Mouse (Mus musculus) frontal cortex, postnatal 10 days (tissue): ENCODE data around the gene Foxc2.
"Not testable (repeated sequence)": the region's sequence is repeated elsewhere in the genome, so short reads cannot be mapped to it uniquely, and the experiment has no call there.

Experiments
- DNase-seq, 2 experiments: peaks; one replicate each; pipeline ENCODE4 v3.0.0; 2022; ENCODE audit warnings: low spot score in 2 of 2, mixed read lengths in 1 of 2

The Foxc2 gene

DNA sequence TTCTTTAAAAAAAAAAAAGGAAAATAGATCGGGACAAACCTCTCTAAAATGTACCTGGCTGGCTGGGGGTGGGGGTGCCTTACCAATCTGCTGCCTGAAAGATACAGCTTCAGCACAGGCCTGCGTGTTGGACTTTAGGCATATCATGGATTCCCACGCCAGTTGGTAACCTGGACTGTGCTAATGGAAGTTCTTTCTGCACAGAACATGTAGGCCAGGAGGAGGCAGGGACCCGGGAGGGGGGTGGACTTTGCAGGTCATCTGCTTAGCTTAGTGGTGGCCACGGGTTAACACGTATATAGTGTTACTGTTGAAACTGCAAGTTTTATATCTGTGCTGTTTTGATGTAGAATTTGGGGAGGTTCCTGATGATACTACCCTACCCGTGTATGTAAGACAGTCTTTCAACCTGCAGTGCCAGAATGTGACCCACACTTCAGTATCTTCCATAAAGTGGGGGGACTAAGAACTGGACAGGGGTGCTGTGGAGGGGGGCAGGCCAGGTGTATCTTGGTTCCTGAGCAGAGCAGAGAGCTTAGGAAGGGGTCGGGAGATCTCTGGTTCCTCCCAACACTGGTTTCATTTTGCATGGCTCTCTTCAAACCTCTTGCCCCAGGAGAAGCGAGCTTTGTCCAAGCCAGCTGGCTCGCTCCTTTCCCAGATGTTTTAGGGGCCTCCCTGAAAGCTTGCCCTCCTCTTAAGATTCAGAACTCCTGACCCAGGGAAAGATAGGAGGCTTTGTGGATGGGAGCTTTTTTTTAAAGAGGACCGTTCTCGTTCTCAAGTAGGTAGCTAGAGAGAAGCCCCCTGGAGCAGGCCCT is 3.9 kb downstream of the Foxc2 start:
- no peak for DNase-seq

DNA sequence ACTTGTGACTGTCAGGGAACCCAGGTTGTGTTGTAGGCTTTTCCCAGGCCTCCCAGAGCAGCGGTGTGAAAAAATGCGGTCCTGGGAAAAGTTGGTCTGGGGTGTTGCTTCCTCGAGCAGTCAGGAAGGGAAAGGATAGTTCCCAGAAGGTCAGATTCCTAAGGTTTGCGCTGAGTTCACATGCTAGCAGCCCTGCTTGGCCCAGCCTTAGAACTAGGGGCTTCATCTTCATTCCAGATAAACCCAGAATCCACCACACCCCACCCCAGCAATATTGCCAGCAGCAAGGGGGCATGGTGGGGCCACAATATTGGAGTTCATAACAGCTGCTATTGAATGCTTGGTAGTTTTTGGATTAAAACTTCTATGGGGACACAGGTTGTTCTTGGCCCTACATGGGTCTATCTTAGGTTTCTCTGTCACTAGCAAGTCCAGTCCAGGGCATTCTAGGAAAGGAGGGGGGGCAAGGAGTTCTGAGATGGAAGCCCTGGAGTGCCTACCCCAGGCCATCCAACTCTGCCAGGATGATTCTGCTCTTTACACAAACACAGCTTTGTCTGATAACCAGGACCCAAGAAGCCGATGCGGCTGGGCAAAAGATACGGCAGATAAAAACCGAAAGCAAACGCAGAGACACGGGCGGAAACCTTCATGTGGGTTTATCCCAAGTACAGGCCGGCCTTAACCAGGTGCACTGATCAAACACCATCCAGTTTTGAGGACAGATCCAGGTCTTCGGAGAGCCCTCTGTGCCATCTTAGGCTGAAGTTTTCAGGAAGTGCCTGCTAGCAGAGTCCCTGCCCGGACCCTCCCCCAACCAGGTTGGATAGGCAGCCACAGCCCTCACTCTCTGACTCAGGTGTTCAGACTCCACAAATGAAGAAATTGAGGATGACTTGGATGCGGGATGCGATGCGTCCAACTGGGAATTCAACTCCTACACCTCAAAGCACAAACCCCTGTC is 4.8 kb downstream of the Foxc2 start:
- no peak for DNase-seq

DNA sequence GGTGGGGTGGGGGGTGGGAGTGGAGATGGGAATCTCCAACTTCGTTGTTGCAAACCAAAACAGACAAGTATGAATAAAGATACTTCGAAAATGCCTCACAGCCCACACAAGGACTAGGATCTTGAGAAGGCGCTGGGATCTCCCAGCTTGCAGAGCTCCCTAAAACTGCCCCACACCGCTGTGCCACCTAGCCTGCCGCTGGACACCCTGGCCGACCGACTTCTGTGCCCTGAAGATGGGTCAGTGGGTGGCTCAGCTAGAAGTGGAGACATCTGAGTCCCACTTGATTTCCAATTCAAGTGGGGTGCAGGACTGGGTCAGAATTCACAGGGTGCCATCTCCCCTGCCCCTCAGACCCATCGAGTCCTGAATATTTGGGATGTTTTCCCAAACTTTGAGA is 5.7 kb downstream of the Foxc2 start:
- DNase-seq: no peak

DNA sequence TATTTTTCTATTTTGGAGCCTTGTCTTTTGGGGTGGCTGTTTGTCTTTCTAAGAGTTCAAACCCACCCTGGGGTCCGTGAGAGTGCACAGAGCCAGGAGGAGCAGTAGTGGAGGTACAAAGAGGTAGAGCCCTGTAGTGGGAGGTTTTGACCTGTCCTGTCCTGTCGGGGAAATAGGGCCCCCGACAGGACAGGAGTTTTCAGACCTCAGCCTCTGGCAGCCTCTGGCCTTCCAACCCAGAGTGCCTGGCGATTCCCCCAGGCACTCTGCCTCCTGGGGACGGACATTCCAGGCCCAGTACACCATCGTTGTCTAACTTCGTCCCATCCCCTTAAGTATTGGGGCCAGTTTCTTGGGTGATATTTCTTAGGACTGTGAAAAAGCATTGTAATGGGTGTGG is 6.4 kb downstream of the Foxc2 start:
- no peak for DNase-seq

DNA sequence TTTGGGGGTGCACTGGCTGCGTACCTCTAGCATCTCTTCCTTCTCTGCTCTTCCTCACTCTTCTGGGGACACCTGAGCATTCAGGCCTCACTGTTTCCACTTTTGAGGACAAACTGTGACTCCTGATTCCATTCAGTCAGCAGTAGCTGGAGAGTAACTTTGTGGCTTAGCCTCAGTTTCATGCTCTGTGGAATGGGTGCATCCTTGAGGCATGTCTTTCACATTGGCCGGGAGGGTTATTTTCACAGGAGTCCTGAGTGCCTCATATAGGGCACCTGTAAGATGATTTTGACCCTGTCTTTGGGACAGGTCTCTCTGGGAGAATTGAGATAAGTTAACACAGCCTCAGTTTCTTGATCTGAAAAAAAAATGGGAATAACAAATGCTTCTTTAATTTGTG is 7.1 kb downstream of the Foxc2 start:
- no peak for DNase-seq

DNA sequence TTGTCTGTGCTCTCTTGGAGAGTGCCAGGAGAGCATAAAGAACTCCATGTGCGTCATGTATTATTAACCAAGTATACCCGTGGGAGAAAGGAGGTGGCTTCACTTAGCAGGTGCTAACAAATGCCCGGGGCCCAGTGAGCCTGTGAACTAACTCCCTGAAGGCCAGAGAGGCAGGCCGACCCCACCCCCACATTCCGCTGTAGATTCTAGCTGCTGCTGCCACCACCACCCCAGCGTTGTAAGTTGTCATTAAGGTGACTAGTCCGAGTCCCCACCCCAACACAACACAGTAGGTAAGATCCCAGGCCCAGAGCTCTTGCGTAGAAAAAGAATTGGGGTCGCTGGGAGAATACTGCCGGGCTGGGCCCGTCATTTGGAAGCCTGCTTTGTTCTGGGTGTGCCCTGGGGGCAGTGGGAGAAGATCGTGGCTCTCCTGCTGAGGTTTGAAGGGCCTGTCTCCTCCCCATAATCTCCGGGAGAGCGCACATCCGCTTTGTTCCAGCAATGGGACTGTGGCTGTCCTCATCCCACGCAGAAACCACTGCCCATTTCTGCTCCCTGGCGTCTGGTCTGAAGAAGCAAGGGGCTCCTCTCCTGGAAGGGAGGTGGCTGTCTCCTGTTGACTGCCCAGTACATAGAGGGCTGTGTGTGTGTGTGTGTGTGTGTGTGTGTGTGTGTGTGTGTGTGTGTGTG is 8.7 kb downstream of the Foxc2 start:
- no peak for DNase-seq

DNA sequence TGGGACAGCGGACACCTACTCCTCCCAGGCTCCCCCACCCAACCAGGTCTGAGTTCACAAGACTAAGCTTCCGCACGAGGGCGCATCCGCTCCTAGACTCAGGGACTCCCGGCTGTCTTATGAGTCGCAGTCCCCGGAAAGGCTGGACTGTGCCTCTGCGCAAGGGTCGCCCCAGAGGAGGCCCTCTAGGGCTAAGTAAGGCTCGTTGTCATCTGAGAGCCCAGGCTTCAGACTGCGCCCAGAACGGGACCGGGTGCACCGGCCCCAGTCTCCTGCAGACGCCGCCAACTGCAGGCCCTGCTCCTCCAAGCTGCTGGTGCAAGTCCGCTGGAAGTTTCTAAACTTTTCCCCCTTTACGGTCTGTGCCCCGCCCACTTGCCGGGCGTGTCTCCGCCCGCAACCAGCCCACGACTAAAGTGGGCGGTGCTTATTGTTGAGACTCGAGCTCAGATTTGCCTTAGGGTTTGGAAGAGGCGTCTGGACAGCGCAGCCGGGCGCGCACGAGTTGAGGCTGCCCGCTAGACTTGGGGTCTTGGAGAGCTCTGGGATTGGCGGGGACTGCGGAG is 9.4 kb downstream of the Foxc2 start:
- peak in 1 of 2 experiments; percentile 57 for DNase-seq

DNA sequence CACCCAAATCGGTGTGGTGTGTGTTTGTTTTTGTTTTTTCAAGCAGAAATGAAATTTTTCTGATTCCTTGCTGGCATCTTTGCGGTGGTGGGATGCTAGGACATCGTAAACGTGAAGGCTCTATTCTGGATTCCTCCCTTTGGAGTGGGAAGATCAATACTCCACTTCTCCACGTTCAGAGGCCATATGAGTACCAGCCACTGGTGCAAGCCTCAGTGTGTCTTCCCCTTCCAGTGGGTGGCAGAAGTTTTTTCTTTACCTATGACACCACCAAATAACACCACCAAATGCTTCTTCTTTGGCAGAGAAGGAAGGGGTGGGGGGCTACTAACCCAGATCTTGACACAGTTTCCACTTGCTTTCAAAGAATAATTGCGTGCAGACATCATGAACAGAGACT is 10.2 kb downstream of the Foxc2 start:
- DNase-seq: no peak

DNA sequence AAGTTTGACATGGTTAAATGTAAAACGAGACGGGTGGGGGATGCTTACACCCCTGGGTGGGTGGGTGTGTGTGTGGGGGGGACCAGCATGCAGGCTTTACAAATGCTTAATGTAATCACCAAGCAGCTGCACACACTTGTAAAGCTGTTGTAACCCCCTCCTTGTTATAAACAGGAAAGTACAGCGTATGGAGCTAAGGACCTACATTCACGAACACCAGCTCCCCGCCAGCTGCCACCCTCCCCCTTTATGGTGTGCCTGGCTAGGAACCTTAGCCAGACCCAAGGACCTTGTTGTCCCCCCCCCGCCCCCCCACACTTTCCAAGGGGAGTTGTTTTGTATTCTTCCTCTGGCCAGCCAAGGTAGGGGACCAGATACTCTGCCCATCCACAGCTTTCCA is 10.7 kb downstream of the Foxc2 start:
- no peak for DNase-seq

DNA sequence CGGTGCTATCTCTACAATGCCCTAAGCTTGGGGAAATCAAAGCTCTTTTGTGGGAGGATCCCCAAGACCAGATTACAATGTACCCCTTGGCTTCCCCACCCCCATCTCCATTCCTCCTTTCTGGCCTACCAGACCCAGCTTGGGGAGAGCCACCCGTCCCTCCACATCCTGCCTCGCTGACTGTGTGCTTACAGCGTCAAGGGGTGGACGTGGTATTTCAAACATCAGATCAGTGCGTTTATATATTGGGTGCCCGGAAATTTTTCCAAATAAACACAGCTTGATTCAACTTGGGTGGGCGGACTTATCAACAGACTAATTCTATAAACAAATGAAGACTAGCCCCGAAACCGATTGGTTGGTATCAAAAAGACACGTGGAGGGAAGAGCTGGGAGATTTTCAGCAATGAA is 11.3 kb downstream of the Foxc2 start:
- DNase-seq: no peak

DNA sequence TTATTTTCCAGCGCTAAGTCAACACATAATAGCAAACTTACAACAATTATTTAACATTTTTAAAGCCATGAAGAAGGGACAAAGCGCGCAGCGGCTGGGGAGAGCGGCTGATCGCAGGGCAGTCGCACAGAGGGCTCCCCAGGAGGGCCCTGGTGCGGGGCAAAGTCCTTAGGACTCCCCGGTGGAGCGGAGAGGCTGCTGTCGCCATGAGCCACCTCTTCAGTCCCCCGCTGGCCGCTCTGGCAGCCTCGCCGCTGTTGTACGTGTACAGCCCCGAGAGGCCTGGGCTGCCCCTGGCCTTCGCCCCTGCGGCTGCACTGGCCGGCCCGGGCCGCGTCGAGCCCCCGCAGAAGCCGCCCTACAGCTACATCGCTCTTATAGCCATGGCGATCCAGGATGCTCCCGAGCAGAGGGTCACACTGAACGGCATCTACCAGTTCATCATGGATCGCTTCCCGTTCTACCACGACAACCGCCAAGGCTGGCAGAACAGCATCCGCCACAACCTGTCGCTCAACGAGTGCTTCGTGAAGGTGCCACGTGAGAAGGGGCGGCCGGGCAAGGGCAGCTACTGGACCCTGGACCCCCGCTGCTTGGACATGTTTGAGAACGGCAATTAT is 11.9 kb downstream of the Foxc2 start, which contains the start of gene Foxl1:
Foxl1 (plus strand) TSS at position 185 of the 620 bp plus-strand sequence.
- no peak for DNase-seq

DNA sequence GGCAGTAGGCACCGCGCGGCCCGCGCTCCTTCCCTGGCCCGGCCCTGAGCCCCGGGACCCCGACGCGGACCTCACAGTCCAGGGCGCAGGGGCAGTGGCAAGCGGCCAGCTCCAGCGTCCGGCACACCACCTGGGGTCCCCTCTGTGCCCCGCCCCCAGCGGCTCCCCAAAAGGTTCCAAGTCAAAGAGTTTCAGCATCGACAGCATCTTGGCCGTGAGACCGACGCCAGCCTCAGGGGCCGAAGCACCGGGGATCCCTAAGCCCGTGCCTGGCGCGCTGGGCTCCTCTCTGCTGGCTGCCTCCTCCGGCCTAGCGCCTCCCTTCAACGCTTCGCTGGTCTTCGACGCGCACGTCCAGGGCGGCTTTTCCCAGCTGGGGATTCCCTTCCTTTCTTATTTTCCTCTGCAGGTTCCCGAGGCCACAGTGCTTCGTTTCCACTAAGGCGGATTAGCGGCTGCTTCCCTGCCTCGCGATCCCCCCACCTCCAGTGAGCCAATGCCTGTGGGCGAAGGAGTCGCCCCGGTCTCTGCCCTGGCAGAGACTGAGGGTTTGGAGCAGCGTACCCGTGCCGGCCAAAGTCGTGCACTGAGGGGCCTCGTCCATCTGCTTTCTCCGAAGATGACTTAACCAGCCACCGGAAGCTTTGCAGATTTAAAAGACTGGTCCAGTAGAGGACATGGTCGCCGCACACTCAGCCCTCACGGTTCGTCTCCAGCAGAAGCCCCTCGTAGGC is 12.7 kb downstream of the Foxc2 start:
- no peak for DNase-seq

DNA sequence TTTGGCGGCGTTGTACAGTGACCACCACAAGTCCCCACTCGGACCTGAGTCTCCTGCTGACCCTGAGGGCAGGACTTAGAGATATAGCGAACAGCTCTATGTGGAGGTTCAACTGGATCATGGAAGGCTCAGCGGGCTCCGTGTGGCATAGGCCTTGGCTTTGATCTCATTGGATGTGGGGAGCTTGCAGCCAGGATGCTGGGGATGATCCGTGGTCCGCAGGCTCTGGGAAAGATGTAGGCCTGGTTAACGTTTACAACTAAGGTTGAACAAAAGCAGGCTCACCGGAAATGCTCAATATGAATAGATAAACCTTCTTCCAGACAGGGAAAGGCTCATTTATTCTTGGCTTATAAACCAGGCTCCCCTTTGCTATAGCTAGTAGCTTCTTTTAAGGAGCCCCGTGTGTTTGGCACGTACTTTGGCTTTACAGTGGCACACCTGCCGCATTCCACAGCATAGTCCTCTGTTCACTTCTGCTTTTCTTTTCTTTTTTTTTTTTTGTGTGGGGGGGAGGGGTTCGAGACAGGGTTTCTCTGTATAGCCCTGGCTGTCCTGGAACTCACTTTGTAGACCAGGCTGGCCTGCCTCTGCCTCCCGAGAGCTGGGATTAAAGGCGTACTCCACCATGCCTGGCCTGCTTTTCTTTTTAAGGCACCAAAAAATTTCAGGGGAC is 13.4 kb downstream of the Foxc2 start:
- no peak for DNase-seq

DNA sequence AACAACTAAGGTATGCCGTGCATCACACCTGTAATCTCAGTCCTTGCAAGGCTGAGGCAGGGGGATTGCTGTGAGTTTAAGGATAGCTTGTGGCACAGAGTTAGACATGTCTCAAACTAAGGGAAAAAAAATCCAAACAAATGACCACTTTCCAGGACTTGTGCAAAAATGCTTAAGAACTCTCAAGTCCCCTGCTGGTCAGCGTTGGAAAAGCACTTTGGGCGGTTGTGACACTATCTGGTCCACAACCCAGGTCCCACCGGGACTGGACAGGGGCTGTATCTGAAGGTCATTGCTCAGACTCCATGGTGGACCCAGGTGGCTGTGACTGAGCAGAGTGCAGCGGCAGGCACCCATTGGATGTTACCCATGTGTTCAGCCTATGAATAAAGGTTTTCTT is 14.6 kb downstream of the Foxc2 start:
- no peak for DNase-seq

DNA sequence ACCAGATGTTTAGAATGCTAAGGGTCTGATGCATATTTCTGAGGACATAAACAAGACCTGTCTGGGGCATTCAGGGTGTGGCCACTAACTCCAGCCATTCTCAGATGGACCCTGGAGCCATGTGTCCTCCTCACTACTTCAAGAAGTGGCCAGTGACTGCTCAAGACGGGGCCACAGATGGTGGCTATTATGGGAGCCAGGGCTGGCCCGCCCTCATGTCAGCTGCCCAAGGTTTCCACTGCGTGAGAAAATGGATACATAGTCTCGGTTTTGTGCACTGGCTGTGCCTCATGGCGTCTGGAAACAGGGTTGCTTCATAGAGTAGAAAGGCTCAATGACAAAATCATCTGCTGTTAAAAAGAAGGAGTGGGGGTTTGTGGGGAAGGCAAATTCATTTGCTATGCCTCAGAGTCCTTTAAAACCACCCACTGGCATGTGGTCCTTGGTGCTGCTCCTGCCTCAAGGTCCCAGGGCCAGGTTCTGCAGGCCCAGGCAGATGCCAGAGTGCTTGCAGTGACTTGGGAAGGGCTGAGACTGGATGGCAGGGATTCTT is 17.1 kb downstream of the Foxc2 start:
- DNase-seq: no peak

DNA sequence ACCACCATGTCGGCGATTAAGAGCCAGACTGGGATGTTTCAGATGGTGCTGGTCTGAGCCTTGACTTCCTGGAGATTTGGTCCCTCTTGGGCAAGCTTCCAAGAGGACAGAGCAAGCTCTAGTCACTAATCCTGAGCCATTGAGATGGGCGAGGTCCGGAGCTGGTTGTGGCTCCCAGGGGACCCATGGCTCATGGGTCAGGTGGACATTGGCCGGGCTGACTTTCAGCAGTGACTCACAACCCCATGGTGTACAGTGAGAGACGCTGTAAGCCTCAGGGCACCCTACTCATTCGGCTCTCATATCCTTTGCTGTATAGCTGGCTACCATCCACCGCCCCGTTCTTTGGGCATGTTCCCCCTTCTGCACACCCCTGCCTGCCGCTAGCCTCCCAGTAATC is 18.1 kb downstream of the Foxc2 start:
- DNase-seq: no peak

DNA sequence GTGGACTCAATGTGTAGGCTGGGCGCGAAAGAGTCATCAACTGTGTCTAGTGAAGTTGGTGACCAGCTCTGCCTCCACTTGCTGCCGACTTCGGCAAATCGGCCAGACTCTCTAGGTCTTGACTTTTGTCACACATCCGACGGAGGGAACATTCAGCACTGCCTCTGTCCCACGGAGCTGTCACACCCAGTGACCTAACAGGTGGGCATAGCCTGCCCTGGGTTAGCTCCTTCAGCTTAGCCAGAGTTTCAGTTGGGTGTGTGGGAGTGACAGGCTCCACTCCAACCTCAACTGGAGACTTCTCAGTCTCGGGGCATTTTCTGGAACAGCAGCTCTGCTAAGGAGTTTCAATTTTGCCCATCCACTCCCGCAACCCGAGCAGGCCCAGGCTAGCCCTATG is 18.5 kb downstream of the Foxc2 start:
- DNase-seq: no peak

DNA sequence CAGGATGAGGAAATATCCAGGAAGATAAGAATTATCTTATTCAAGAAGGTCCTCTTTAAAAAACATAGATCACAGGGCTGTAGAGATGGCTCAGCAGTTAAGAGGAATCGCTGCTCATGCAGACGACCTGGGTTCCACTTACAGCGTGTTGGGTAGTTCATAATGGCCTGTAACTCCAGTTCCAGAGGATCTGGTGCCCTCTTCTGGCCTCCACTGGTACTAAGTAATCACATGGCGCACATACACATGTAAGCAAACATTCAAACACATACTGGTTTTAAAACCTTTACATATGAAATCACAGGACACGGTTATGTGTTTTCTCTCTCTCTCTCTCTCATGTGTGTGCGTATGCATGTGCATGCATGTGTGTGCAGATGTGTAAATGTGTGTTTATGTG is 20.9 kb downstream of the Foxc2 start:
- no peak for DNase-seq

DNA sequence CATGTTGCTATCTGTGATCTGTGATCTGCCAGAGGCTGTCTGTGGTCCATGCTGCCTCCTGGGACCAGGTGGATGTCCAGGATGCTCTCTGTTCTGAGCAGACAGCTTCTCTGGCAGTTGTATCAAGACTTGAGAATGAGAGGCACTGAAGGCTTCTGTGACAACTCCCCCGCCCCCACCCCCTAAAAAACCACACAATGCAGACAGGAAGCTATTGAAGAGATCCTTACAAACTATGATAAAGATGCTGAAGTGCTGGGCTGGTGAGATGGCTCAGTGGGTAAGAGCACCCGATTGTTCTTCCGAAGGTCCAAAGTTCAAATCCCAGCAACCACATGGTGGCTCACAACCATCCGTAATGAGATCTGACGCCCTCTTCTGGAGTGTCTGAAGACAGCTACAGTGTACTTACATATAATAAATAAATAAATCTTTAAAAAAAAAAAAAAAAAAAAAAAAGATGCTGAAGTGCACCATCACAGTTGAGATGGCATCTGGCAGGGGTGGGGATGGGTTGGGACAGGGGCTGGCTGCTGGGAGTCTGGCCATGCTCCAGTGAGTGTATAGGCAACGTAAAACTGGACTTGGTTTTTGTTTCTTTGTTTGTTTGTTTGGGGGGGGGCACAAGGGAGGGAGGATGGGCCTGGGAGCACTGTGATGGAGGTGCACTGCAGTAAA is 29.6 kb downstream of the Foxc2 start:
- not testable (repeated sequence) for DNase-seq
